Mouse (Mus musculus) embryo, embryonic 9.5 days (tissue): ENCODE results near the gene Asic2.

Experiments
- DNase-seq: peaks from one replicate; pipeline ENCODE4 v3.0.0-alpha.2; 2017; ENCODE audit errors: extremely low spot score

The Asic2 gene

GRCm38 (mm10) chr11:80856827-80857226 lies 1111.4 kb downstream of the Asic2 start:
- DNase-seq, result no peak

DNA sequence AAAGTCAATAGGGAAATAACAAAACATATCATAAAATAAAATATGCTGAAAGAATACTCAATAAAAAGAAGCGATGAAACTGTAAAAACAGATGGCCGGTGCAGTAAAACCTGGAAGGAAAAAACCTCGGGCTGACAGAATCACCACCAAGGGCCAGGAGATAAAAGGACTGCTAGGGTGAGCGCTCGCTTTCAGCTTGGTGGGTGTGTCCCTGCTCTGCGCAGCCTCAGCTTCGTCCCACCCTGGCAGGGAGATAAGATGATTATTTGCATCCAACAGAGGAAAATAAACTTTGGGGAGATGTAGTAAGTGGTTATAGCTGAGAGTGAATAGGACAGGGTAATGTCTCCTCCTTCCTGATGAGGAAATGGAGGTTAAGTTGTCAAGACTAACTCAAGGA lies 1113.3 kb downstream of the Asic2 start:
- DNase-seq, result no peak

DNA sequence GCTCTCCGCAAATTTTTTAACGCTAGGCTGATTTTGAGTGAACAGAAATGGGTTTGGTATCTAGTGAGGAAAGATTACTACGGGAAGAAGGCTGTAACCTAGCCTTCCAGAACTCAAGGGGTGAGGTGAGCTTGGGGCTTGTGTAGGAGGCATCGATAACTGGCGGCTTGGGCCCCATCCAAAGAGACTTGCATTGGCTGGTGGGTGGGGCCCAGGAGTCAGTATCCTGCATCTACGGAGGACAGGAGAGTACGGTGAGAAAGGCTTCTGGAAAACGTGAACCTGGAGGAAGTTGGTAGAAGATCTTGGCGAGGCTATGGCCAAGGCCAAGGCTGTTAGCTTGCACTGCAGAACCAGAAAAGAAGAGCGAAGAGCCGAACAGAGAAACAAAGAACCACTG lies 1113.8 kb downstream of the Asic2 start:
- no peak for DNase-seq

DNA sequence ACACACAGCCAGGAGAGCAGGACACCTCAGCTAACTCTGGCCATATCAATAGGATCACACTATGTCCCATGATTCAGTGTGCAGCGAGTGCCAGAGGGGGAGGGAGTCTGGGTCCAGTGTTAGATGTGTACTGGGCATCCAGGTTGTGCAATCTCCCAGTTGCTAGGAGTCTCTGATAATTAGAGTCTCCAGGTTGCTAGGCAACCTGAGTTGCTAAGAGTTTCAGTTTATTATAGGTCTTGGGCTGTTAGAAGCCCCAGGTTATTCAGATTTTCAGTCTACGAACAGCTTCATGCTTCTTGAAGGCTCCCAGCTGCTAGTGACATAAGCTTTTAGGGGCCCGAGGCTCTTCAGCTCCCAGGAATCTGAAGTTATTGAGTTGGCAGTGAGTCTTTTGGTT lies 1115.2 kb downstream of the Asic2 start:
- no peak for DNase-seq

DNA sequence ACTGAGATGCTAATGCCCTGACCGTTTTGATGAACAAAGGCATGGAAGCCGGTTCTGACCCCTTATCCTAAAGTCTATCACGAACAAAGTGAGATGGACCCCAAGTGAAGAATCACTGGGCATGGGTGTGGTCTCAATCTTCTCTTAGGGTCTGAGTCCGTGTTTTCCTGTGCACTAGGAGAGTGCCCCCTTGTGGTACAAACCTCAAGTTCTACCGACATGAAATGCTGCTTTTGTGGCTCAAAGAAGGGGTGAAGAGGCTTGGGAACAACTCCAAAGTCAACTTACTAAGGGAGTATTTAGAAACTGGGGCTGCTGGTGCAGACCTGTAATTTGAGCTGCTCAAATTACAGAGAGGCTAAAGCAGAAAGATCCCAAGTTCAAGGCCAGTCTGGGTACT lies 1116.4 kb downstream of the Asic2 start:
- DNase-seq, result peak; percentile 37

- DNase-seq, result peak; percentile 22
These were observed 1120.1 kb downstream of the Asic2 start for GRCm38 (mm10) chr11:80848131-80848530.

GRCm38 (mm10) chr11:80846115-80846514 lies 1122.1 kb downstream of the Asic2 start:
- DNase-seq, result no peak

DNA sequence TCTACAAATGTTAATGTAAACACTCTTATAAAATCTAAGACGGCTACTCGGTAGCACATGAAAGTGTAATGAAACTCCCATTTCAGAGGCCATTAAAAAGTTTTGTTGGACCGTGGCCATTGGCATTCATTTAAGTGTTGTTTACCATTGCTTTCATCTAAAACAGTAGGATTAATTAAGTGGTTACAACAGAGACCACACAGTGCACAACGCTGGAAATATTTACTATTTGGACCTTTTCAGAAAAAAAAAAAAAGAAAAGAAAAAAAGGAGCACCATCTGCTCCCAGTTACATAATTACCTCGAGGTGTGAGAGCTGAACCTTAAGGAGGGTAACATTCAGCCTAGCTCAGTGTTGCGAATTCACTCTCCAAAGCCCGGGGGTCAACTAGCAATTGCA lies 1122.8 kb downstream of the Asic2 start:
- DNase-seq, result no peak

DNA sequence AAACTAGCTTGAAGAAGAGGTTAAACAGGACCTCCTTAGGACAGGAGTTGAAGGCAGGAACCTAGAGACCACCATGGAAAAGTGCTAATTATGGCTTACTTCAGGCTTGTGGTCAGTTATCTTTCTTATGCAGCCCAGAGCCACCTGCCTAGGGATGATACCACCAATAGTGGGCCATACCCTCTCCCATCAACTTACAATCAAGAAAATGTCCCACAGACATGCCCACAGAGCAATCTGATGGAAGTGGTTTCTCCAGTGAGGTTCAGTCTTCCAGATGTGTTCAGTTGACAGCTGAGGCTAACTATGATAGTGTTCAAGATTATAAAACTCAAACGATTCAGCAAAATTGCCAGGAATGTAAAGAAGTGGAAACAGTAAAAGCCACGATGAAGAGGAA lies 1124.8 kb downstream of the Asic2 start:
- DNase-seq, result no peak

DNA sequence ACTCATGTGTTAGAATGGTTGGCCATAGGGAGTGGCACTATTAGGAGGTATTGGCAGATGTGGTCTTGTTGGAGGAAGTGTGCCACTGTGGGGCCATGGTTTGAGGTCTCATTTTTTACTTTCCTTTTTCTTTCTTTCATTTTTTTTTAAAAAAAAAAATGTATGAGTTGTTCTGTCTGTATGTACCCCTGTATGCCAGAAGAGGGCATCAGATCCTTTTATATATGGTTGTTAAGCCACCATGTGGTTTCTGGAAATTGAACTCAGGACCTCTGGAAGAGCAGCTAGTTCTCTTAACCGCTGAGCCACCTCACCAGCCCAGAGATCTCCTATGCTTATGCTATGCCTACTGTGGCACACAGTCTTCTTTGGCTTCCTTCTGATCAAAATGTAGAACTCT lies 1129.5 kb downstream of the Asic2 start:
- DNase-seq, result no peak

GRCm38 (mm10) chr11:80835841-80836240 lies 1132.4 kb downstream of the Asic2 start:
- no peak for DNase-seq

DNA sequence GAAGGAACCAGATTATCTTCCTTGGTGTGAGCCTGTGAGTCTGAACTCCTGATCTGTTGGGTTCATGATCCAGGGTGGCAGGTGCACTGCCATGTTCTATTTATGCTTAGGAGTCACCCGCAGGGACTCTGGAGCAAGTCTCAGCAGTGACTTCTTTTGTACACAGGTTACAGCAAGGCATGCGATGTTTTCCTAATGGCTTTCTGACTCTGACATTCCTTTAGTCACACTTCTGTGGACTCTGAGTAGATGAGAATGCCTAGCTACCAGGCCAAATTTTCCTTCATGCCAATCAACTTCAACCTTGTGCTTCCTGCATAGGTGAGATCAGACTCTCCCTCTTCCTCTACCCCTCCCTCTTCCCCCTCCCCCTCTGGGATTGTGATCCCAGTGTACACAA lies 1132.9 kb downstream of the Asic2 start:
- no peak for DNase-seq
